Mouse (Mus musculus) gonadal fat pad, adult 2 months (tissue): ENCODE measurements around the gene Gatd1. TPM values are rescaled to one million over a fixed set of nuclear protein-coding genes. Genes with fewer than 3 reads are reported as not detected.
A peak's percentile ranks its signal among the peaks of the same experiment; 100 is the strongest.

ENCODE experiments used
- DNase-seq: peaks from one replicate; pipeline ENCODE4 v3.0.0-alpha.2; 2012; ENCODE audit warnings: low read depth
- polyA plus RNA-seq: library from polyadenylated mRNA; depleted of rRNA; stranded (reverse); fragments of >200 nt; gene quantifications from 2 replicates; pipeline ENCODE4 v1.2.3, GENCODE M21; 2012; rRNA removed

The Gatd1 gene
- polyA plus RNA-seq, 1 experiment = 103 TPM

DNA sequence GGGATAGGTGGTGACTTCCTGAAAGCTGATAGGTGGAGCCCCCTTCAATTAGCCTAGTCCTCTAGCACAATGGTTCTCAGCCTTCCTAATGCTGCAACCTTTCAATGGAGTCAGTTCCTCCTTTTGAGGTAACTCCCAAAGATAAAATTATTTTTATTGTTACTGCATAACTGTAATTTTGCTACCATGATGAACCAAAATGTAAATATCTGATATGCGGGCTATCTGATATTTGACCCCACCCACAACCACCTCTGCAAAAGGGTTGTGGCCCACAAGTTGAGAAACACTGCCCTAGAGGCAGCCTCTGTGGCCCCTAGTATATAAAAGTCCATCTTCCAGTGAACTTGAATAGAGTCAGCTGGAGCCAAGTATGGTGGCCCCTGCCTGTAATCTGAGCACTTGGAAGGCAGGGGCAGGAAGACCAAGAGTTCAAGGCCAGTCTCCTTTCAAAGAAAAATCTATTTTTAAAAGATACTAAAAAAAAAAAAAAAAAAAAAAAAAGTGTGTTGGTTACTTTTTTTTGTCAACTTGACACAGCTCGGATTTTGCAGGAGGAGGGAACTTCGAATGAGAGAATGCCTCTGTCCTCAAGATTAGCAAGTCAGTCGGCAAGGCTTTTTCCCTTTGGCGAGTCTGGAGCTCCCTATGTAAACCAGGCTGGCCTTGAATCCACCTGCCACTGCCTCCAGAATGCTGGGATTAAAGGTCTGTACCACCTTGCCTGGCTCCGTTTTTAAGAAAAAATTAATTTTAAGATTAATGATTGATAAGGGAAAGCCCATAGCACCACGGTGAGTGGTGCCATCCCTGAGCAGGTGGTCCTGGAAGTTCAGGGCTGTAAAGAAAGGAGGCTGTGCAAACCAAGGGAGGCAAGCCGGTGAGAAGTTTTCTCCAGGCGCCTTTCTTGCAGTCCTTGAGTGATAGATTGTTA is 23.3 kb downstream of the Gatd1 start:
- no peak for DNase-seq

DNA sequence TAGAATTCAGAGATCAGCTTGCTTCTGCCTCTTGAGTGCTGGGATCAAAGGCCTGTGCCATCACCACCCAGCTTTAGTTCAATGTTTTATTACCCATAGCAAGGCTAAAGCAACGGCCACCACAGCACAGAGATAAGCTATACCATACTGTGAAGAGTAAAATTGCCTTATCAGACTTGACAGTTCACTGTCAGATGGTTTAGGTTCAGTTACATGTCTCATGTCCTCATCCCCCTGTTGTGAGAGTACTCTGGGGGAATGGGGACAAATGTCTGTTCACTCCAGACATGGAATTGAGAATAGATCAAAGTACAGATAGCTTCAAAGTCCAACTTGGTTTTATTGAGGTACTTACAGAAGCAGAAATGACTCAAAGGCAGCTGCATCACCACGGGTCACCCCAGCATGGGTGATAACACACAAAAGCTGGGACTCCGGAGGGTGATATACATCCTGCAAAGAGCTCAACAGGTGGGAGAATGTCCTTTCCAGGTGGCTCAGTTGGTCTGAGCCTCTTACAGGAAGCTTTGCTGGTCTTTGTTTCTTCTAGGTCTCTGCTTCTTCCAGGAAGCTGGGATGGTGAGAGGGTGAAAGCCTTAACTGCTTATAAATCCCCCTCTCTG is 25.3 kb downstream of the Gatd1 start:
- no peak for DNase-seq

DNA sequence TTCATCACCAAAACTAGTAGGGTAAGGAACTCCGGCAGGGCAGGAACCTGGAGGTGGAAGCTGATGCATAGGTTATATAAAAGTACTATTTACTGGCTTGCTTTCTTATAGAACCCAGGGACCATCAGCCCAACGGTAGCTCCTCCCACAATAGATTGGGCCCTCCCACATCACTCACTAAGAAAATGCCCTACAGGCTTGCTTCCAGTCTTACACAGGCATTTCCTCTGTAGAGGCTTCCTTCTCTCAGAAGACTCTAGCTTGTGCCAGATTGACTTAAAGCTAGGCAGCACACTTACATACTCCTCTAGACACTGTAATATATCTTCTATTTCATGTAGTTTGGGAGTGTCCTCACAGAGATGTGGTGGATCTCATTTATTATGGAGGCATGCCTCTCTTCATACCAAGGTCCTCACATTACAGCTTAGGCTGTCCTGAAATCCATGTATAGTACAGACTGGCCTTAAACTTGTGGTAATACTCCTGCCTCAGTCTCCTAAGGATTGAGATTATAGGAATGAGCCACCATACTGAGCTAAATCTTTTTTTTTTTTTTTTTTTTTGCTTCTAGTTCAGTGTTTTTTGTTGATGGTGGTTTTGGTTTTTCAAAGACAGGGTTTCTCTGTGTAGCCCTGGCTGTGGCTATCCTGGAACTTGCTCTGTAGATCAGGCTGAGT is 26.0 kb downstream of the Gatd1 start:
- DNase-seq = no peak

DNA sequence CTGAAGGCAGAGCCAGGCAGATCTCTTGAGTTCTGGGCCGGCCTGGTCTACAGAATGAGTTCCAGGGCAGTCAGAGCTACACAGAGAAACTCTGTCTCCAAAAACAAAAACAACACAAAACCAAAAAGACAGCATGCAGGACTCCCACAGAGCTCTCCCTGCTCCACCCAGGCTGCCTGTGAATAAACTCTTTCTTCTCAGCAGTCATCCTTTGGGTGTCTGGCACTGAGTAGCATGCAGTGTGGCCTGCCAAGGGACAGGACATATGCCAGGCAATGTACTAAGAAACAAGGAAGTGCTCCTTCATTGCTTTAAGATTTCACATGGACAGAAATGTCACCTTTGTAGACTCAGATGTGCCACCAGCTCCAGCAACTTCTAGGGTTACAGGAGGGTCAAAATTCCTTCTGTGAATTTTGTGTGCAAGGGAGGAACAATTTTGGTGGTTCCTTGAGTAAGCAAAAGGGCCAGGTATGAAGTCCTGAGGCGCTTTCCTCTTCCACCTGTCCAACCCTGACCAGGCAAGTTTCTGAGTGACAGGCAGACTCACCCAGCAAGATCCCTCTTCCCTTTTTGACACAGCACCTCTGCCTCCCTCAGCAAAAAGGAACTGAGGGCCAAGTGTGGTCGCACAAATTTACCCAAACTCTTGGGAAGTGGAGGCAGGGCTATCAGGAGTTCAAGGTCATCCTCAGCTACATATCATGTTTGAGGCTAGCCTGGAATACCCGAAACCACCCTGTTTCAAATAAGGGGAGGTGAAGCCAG is 32.7 kb downstream of the Gatd1 start:
- DNase-seq = peak; percentile 91

DNA sequence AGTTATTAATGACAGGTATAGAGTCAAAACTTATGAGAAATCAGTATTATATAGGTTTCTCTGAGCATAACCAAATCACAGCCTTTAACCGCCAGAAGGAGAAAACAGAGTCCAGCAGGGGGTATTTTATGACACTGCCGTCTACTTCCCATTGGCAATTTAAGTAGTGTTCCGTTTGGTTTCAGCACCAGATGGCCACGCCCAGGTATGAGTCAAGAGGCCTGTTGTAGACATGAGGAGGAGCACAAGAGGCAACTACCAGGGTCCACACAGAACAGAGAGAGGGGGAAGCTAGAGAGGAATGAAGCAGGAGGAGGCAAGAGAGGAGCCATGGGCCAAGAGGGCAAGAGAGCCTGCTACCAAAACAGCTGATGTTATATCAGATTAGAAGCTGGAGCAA is 34.4 kb downstream of the Gatd1 start:
- no peak for DNase-seq

- no peak for DNase-seq
Measured at GRCm38 (mm10) chr7:141374399-141374798, 39.5 kb downstream of the Gatd1 start.

- no peak for DNase-seq
Measured at GRCm38 (mm10) chr7:141373611-141374010, 40.3 kb downstream of the Gatd1 start.

GRCm38 (mm10) chr7:141371942-141372595 is 41.9 kb downstream of the Gatd1 start:
- no peak for DNase-seq

DNA sequence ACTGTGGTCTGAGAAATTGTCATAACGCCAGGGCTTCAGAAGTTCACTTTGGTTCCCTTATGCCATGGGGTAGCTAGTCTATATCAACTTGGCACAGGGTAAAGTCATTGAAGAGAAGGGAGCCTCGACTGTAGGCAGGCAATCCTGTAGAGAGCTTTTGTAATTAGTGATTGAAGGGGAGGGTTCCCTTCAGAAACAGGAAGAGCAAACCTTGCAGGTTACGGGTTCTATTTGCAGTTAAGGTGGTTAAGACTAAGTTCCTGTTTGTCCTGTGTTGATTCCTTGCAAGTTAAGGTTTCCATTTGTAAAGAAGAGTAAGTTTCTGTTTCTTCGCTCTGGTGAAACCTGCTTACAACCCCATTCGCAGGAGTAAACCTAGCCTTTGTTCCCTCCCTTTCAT is 44.0 kb downstream of the Gatd1 start:
- no peak for DNase-seq

DNA sequence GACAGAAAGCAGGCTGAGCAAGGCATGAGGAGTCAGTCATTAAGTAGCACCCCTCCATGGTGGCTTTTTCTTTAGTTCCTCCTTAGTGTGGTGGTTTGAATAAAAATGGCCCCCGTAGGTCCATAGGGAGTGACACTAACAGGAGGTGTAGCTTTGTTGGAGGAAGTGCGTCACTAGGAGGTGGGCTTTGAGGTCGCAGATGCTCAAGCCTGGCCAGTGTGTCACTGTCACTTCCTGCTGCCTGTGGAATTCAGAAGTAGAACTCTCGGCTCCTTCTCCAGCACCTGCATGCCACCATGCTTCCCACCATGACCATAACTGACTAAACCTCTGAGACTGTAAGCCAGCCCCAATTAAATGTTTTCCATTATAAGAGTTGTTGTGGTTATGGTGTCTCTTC is 46.6 kb downstream of the Gatd1 start:
- DNase-seq = no peak

DNA sequence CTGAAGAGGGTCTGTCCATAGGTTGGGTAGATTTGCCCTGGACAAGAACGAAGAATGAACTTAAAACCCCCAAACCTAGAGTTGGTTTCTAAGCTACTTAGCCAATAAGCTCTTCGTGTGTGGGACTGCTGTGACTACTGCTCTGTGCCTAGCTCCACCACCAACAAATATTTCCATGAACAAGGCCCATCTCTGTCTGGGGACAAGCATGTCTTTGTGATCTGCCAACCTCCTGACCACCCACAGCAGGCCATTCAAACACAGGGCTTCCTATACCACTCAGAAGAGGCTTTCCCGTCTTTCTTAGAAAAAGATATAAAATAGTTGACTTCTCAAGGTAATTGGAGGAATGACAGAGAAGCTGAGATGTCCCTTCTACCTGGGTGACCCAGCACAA is 48.9 kb downstream of the Gatd1 start:
- DNase-seq = no peak

- DNase-seq = no peak
Measured at GRCm38 (mm10) chr7:141364349-141365048, 49.4 kb downstream of the Gatd1 start.

- DNase-seq = no peak
Measured at GRCm38 (mm10) chr7:141363752-141364125, 50.2 kb downstream of the Gatd1 start.

GRCm38 (mm10) chr7:141363106-141363751 is 50.7 kb downstream of the Gatd1 start:
- DNase-seq = no peak

DNA sequence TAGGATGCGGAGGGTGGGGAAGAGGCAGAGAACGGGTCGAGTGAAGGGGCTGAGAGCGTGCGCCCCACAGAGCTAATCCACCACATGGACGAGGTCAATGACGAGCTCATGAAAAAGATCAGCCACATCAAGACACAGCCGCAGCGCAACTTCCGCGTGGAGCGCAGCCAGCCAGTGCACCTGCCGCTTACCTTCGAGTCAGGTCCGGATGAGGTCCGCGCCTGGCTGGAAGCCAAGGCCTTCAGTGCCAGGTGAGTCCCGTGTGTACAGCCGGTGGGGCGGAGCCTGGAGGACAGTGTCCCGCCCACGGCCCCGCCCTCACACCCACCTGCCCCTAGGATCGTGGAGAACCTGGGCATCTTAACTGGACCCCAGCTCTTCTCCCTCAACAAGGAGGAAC is 52.4 kb downstream of the Gatd1 start:
- no peak for DNase-seq

Other genes with a start within 250 kb of the Gatd1 start
- gene Rnh1, start 241.3 kb downstream of the Gatd1 start, polyA plus RNA-seq = 227 and 260 TPM in 2 replicates
- gene Hras, start 220.1 kb downstream of the Gatd1 start, polyA plus RNA-seq = 78.5 and 89.2 TPM in 2 replicates
- 12.7 and 12.9 TPM in 2 replicates for gene Lrrc56, start 220.0 kb downstream of the Gatd1 start, polyA plus RNA-seq
- 13.0 and 13.1 TPM in 2 replicates for gene Lmntd2, start 200.1 kb downstream of the Gatd1 start, polyA plus RNA-seq
- gene Rassf7, start 198.3 kb downstream of the Gatd1 start, polyA plus RNA-seq = 60.9 and 68.6 TPM in 2 replicates
- gene Phrf1, start 185.4 kb downstream of the Gatd1 start, polyA plus RNA-seq = 22.7 and 40.8 TPM in 2 replicates
- gene Irf7, start 147.7 kb downstream of the Gatd1 start, polyA plus RNA-seq = 53.6 and 59.7 TPM in 2 replicates
- 3.1 and 16.2 TPM in 2 replicates for gene Cdhr5, start 137.3 kb downstream of the Gatd1 start, polyA plus RNA-seq
- gene Sct, start 135.0 kb downstream of the Gatd1 start, polyA plus RNA-seq = 5.1 and 8.1 TPM in 2 replicates
- gene Drd4, start 122.1 kb downstream of the Gatd1 start, polyA plus RNA-seq = 3.9 and 5.1 TPM in 2 replicates
- gene Deaf1, start 86.4 kb downstream of the Gatd1 start, polyA plus RNA-seq = 18.7 and 18.9 TPM in 2 replicates
- gene Tmem80, start 86.4 kb downstream of the Gatd1 start, polyA plus RNA-seq = 48.1 and 48.9 TPM in 2 replicates
- gene Eps8l2, start 75.3 kb downstream of the Gatd1 start, polyA plus RNA-seq = 21.5 and 22.3 TPM in 2 replicates
- 324 and 438 TPM in 2 replicates for gene Taldo1, start 21.9 kb downstream of the Gatd1 start, polyA plus RNA-seq
- gene Cend1, start 15.4 kb upstream of the Gatd1 start, polyA plus RNA-seq = 0.36 and 0.53 TPM in 2 replicates
- 120 TPM in 2 replicates for gene Slc25a22, start 23.8 kb upstream of the Gatd1 start, polyA plus RNA-seq
- gene Pidd1, start 29.9 kb upstream of the Gatd1 start, polyA plus RNA-seq = 10.3 and 12.3 TPM in 2 replicates
- gene Rplp2, start 33.2 kb upstream of the Gatd1 start, polyA plus RNA-seq = 599 and 692 TPM in 2 replicates
- 1,065 and 1,157 TPM in 2 replicates for gene Pnpla2, start 41.1 kb upstream of the Gatd1 start, polyA plus RNA-seq
- gene Cracr2b, start 47.0 kb upstream of the Gatd1 start, polyA plus RNA-seq = 42.8 and 51.2 TPM in 2 replicates
- 670 and 894 TPM in 2 replicates for gene Cd151, start 53.3 kb upstream of the Gatd1 start, polyA plus RNA-seq
- 75.7 and 82.9 TPM in 2 replicates for gene Polr2l, start 61.0 kb upstream of the Gatd1 start, polyA plus RNA-seq
- 100 and 130 TPM in 2 replicates for gene Tspan4, start 61.1 kb upstream of the Gatd1 start, polyA plus RNA-seq
- 61.9 and 69.0 TPM in 2 replicates for gene Chid1, start 125.7 kb upstream of the Gatd1 start, polyA plus RNA-seq
- gene Ap2a2, start 148.0 kb upstream of the Gatd1 start, polyA plus RNA-seq = 49.2 and 64.8 TPM in 2 replicates
- gene Muc6, start 241.2 kb upstream of the Gatd1 start, polyA plus RNA-seq = 0.01 and 0.08 TPM in 2 replicates